Mouse (Mus musculus) B cell, adult (primary cell): Measurements from ENCODE around the gene Exog. TPM values are rescaled to one million over a fixed set of nuclear protein-coding genes. Genes with fewer than 3 reads are reported as not detected.

Experiments used
- total RNA-seq: library from RNA; stranded (reverse); gene quantifications from 4 replicates; pipeline ENCODE4 v1.2.4, GENCODE M21; 2023; ENCODE audit not compliant: inconsistent age

Exog gene
- 7.1 to 9.0 TPM (median 7.5 TPM) in 4 replicates for total RNA-seq

DNA sequence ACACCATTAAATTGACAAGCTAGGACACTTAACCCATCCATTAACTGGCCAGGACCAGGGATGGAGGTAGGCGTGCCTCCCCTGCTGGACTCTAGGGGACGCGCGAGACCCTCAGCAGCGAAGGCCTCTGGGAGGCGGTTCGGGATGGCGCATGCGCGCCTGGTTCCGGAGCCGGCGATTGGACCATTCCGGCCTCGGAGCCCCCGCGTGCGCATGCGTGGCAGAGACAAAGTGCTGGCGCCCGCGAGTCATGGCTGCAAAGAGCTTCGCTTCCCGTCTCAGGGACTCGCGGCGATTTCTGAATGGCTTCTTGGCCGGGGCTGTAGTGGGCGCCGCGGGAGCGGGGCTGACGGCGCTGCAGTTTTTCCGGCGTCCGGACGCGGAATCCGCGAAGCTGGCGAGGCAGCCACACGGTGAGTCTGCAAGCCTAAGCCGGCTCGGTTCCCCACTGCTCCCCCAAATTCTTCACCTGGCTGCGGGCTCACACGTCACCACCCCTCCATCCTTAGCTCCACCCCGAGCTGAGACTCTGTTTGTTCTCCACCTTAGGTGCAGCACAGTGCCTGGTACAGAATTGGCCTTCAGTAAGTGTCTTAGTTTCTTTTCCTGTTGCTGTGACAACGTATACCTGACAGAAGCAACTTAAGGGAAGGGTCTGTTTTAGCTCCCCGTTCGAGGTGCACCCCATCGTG, at the start of gene Exog:
Gene Exog, plus strand, starts transcription at position 206 of the 692 bp plus-strand sequence.

GRCm38 (mm10) chr9:119401801-119402214, 42.9 kb upstream of the Exog start, which contains the start of gene Acvr2b:
Acvr2b (plus strand) TSS chr9:119402118.

Other genes with a start within 250 kb of the Exog start
- gene Slc22a13, start 235.8 kb upstream of the Exog start, total RNA-seq = not detected in 4 replicates
- 33.1 to 42.1 TPM (median 35.9 TPM) in 4 replicates for gene Oxsr1, start 122.5 kb upstream of the Exog start, total RNA-seq
- 50.2 to 67.8 TPM (median 52.1 TPM) in 4 replicates for gene Acaa1a, start 105.3 kb upstream of the Exog start, total RNA-seq
- 28.2 to 31.9 TPM (median 29.8 TPM) in 4 replicates for gene Myd88, start 103.5 kb upstream of the Exog start, total RNA-seq
- 1.2 to 3.2 TPM (median 1.7 TPM) in 4 replicates for gene Xylb, start 87.6 kb upstream of the Exog start, total RNA-seq
- gene Slc22a14, start 79.4 kb upstream of the Exog start, total RNA-seq = not detected in 4 replicates
- gene Acvr2b, start 42.8 kb upstream of the Exog start, total RNA-seq = 0.42 to 0.45 TPM in 2 of 4 replicates, not detected in the others
- gene Scn5a, start 134.1 kb downstream of the Exog start, total RNA-seq = not detected in 4 replicates